Mouse (Mus musculus) CH12.LX (cell line): ENCODE measurements around the gene Ccdc63. TPM values are rescaled to one million over a fixed set of nuclear protein-coding genes. Genes with fewer than 3 reads are reported as not detected.

Source experiments
- DNase-seq: peaks from one replicate; pipeline ENCODE4 v3.0.0-alpha.2; 2013; ENCODE audit errors: extremely low read depth
- H3K27ac ChIP-seq: 2 replicates; pipeline ENCODE4 v1.5.1; 2012; ENCODE audit warnings: low read depth, mild to moderate bottlenecking, control low read depth, moderate library complexity; ENCODE audit not compliant: insufficient read depth
- H3K27me3 ChIP-seq: replicated peaks from 2 replicates; pipeline ENCODE3; 2012; ENCODE audit warnings: inconsistent platforms
- H3K36me3 ChIP-seq, 2 experiments: replicated peaks in 1 of 2; 2 replicates each; pipeline versions ENCODE3 to v1.6.1; 2012; ENCODE audit warnings: inconsistent platforms in 1 of 2, low read length in 1 of 2, mild to moderate bottlenecking in 1 of 2, mixed read lengths in 1 of 2, moderate library complexity in 1 of 2; ENCODE audit not compliant: control insufficient read depth in 1 of 2, insufficient read depth in 1 of 2
- H3K4me1 ChIP-seq, 2 experiments: 2 replicates each; pipeline ENCODE4 v1.6.1; 2012; ENCODE audit warnings: inconsistent platforms in 1 of 2, moderate library complexity in 1 of 2; ENCODE audit not compliant: insufficient read depth in 2 of 2, control insufficient read depth in 1 of 2
- H3K4me2 ChIP-seq: 2 replicates; pipeline ENCODE4 v1.6.1; 2012; ENCODE audit warnings: low read depth, mild to moderate bottlenecking, control low read depth; ENCODE audit not compliant: poor library complexity, insufficient read depth, severe bottlenecking
- H3K4me3 ChIP-seq, 3 experiments: fragments of 150-350 bp in 1 of 3; sonication (generic) in 1 of 3; replicated peaks in 1 of 3; 2 replicates each; pipeline versions ENCODE3 to v1.5.1; 2011 to 2012; ENCODE audit warnings: low read depth in 2 of 3, low read length in 2 of 3, mild to moderate bottlenecking in 2 of 3, moderate library complexity in 2 of 3, control low read depth in 1 of 3, improper control_type of control experiment in 1 of 3, inconsistent platforms in 1 of 3, mixed read lengths in 1 of 3; ENCODE audit not compliant: poor library complexity in 1 of 3
- H3K79me2 ChIP-seq: replicated peaks from 2 replicates; pipeline ENCODE4 v1.6.1; 2012; ENCODE audit warnings: mild to moderate bottlenecking, moderate library complexity; ENCODE audit not compliant: control insufficient read depth, poor library complexity, insufficient read depth, severe bottlenecking; ENCODE audit errors: extremely low read depth
- H3K9ac ChIP-seq: 2 replicates; pipeline ENCODE4 v1.6.1; 2012; ENCODE audit warnings: low read depth, mild to moderate bottlenecking, control low read depth, moderate library complexity; ENCODE audit not compliant: insufficient read depth
- H3K9me3 ChIP-seq: replicated peaks from 2 replicates; pipeline ENCODE3; 2012; ENCODE audit warnings: low read length, inconsistent platforms, mixed read lengths
- BHLHE40 ChIP-seq: IDR thresholded peaks from 2 replicates; pipeline ENCODE4 v1.6.1; 2011; ENCODE audit warnings: mild to moderate bottlenecking, low read depth, low read length, improper control_type of control experiment
- CHD1 ChIP-seq: IDR thresholded peaks from 2 replicates; pipeline ENCODE4 v1.6.1; 2012; ENCODE audit warnings: low read depth, low read length, improper control_type of control experiment, inconsistent platforms
- CTCF ChIP-seq, 2 experiments: IDR thresholded peaks in 1 of 2; conservative IDR thresholded peaks in 1 of 2; 2 replicates each; pipeline ENCODE4 v1.5.1; 2011 to 2012; ENCODE audit warnings: low read depth in 2 of 2, low read length in 2 of 2, improper control_type of control experiment in 1 of 2, inconsistent platforms in 1 of 2, mild to moderate bottlenecking in 1 of 2, moderate library complexity in 1 of 2
- E2F4 ChIP-seq: IDR thresholded peaks from 2 replicates; pipeline ENCODE4 v1.6.1; 2011; ENCODE audit warnings: low read depth, low read length, improper control_type of control experiment; ENCODE audit not compliant: insufficient replicate concordance
- EP300 ChIP-seq: IDR thresholded peaks from 2 replicates; pipeline ENCODE4 v1.6.1; 2011; ENCODE audit warnings: low read length, improper control_type of control experiment
- ETS1 ChIP-seq: conservative IDR thresholded peaks from 2 replicates; pipeline ENCODE4 v1.6.1; 2012; ENCODE audit warnings: low read depth, mild to moderate bottlenecking, inconsistent platforms, low read length, improper control_type of control experiment, moderate library complexity
- IRF4 ChIP-seq: IDR thresholded peaks from 2 replicates; pipeline ENCODE4 v1.6.1; 2014; ENCODE audit warnings: low read depth, mild to moderate bottlenecking, inconsistent platforms, low read length, improper control_type of control experiment
- KAT2A ChIP-seq: IDR thresholded peaks from 2 replicates; pipeline ENCODE4 v1.6.1; 2012; ENCODE audit warnings: low read length, improper control_type of control experiment, inconsistent platforms; ENCODE audit not compliant: insufficient replicate concordance
- NELFE ChIP-seq: IDR thresholded peaks from 2 replicates; pipeline ENCODE4 v1.6.1; 2011; ENCODE audit warnings: low read depth, low read length, improper control_type of control experiment
- RAD21 ChIP-seq: IDR thresholded peaks from 2 replicates; pipeline ENCODE4 v1.6.1; 2011; ENCODE audit warnings: low read depth, mild to moderate bottlenecking, low read length, improper control_type of control experiment, moderate library complexity
- SIN3A ChIP-seq: IDR thresholded peaks from 2 replicates; pipeline ENCODE4 v1.6.1; 2012; ENCODE audit warnings: low read length, improper control_type of control experiment, inconsistent platforms
- UBTF ChIP-seq: IDR thresholded peaks from 2 replicates; pipeline ENCODE4 v1.6.1; 2012; ENCODE audit warnings: low read depth, mild to moderate bottlenecking, inconsistent platforms, low read length, improper control_type of control experiment, moderate library complexity
- ZKSCAN1 ChIP-seq: IDR thresholded peaks from 2 replicates; pipeline ENCODE4 v1.6.1; 2012; ENCODE audit warnings: low read depth, inconsistent platforms, low read length, improper control_type of control experiment, borderline replicate concordance
- ZMIZ1 ChIP-seq: IDR thresholded peaks from 2 replicates; pipeline ENCODE4 v1.6.1; 2012; ENCODE audit warnings: low read depth, mild to moderate bottlenecking, inconsistent platforms, low read length, improper control_type of control experiment
- dilution Hi-C: fragments of 300-500 bp; cut with MboI; formaldehyde crosslinking; loops from 2 replicates; pipeline ENCODE4 v1.14.3; 2020; ENCODE audit warnings: low sequenced_read_pairs; ENCODE audit not compliant: extremely low pct_unique_long_range_greater_than_20kb, extremely low pct_ligation_motif_present
- in situ Hi-C: fragments of 300-500 bp; cut with MboI; formaldehyde crosslinking; loops from 3 replicates; pipeline ENCODE4 v1.14.3; 2019; ENCODE audit warnings: low sequenced_read_pairs, low pct_ligation_motif_present, low pct_unique_long_range_greater_than_20kb, mixed read lengths
- polyA plus RNA-seq: library from polyadenylated mRNA; unstranded; fragments of >175 nt; gene quantifications from 2 replicates; pipeline ENCODE4 v1.2.1, GENCODE M21; 2012; ENCODE audit warnings: low read depth; ENCODE audit not compliant: insufficient read length
- total RNA-seq, 2 experiments: library from RNA; depleted of rRNA; stranded (reverse); fragments of 300-350 nt in 1 of 2; fragments of >200 nt in 1 of 2; gene quantifications; 2 replicates each; pipeline ENCODE4 v1.2.3; 2012 to 2014

Ccdc63 gene
- total and polyA plus RNA-seq, 3 experiments = 0.39 to 0.70 (median 0.47) TPM

DNA sequence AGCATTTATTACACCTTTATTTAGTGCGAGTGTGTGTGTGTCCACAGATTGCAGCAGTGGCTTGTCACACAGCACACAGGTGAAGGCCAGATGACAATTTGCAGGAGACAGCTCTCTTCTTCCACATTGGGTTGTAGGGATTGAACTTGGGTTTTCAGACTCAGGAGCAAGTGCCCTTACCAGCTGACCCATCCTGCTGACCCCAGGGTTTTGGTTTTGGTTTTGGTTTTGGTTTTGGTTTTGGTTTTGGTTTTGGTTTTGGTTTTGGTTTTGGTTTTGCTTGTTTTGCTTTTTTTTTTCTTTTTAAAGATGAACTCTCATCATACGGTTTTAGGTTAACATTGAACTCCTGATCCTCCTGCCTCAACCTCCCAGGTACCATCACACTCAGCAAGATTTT lies 57.3 kb downstream of the Ccdc63 start (continued):
- peak; percentile 78 for TF ChIP-seq IRF4
- no peak for TF ChIP-seq KAT2A
- no peak for TF ChIP-seq ZMIZ1
- no peak for TF ChIP-seq SIN3A
- TF ChIP-seq E2F4 = no peak
- TF ChIP-seq CHD1 = no peak
- no peak for TF ChIP-seq ZKSCAN1
- no peak for TF ChIP-seq NELFE

DNA sequence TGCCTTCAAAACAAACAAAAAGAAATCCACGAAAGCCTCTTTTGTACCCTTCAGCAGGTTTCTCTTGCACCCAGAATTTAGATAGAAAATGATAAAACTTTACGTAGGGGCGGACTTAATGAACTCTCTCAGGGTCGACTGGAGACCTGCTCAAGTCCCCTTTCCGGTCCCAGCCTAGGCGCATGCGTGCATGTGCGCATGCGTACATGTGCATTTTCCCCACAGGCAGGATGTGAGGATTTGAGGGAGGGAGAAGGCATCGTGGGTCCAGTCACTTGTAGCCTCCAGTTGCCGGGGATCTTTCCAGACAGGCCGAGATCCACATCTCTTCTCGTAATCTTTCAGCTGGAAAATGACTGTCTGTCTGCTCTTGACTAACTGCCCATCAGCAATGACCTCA lies 59.2 kb downstream of the Ccdc63 start:
- TF ChIP-seq BHLHE40 (no peak), CTCF (conservative IDR thresholded peaks at IDR 0.05 in 1 of 2, IDR thresholded peaks at IDR 0.05 in 1 of 2; ENCODE audit: low read depth in 2 of 2, low read length in 2 of 2) (no peak), UBTF (no peak), RAD21 (no peak), EP300 (no peak), NELFE (no peak), ETS1 (no peak)
- dilution Hi-C loops = no loop called here

GRCm38 (mm10) chr5:122080930-122081329 lies 59.7 kb downstream of the Ccdc63 start:
- in situ Hi-C loops (no loop called here), dilution Hi-C loops (no loop called here)
- H3K4me3 ChIP-seq = no peak overlapping the region
- H3K4me2 ChIP-seq = no peak overlapping the region
- H3K36me3 ChIP-seq = no peaks in the 10 kb centered on the region
- H3K27me3 ChIP-seq = peaks cover 33% of the 10 kb centered on the region
- TF ChIP-seq KAT2A = no peak
- TF ChIP-seq, all 38 proteins: peak for 0
- Histone ChIP-seq H3K79me2 (no peaks in the 10 kb centered on the region), H3K9ac (no peak overlapping the region), H3K27ac (no peak overlapping the region), H3K9me3 (peaks cover 22% of the 10 kb centered on the region), H3K4me1 (peaks cover 9 to 19% of the 10 kb centered on the region in 2 experiments)
- DNase-seq = no peak

More for the DNA sequence above, 59.2 kb downstream of the Ccdc63 start:
- Histone ChIP-seq H3K27ac (no peak overlapping the region), H3K4me2 (no peak overlapping the region), H3K9ac (no peak overlapping the region), H3K79me2 (no peaks in the 10 kb centered on the region), H3K4me3 (no peak overlapping the region), H3K36me3 (no peaks in the 10 kb centered on the region), H3K4me1 (peaks cover 9 to 19% of the 10 kb centered on the region in 2 experiments), H3K9me3 (peaks cover 22% of the 10 kb centered on the region), H3K27me3 (peaks cover 30% of the 10 kb centered on the region)
- in situ Hi-C loops = no loop called here
- no peak for DNase-seq
